Mouse (Mus musculus) G1E (cell line): Measurements from ENCODE around the gene Serpina1e. TPM values are rescaled to one million over a fixed set of nuclear protein-coding genes. Genes with fewer than 3 reads are reported as not detected.
"Not testable (repeated sequence)": the region's sequence is repeated elsewhere in the genome, so short reads cannot be mapped to it uniquely, and the experiment has no call there.

Experiments used
- ATAC-seq: 2 replicates; pipeline ENCODE4 v1.8.0; 2016; ENCODE audit warnings: mild to moderate bottlenecking; ENCODE audit not compliant: insufficient number of reproducible peaks, poor library complexity, low FRiP score, severe bottlenecking; ENCODE audit errors: extremely low read depth
- DNase-seq: peaks from one replicate; pipeline ENCODE4 v3.0.0; 2012; ENCODE audit warnings: low spot score
- H3K27me3 ChIP-seq: 2 replicates; pipeline ENCODE4 v1.6.1; 2012; ENCODE audit warnings: mild to moderate bottlenecking, low read length, inconsistent platforms; ENCODE audit not compliant: insufficient read depth
- H3K36me3 ChIP-seq: replicated peaks from 2 replicates; pipeline ENCODE3; 2012; ENCODE audit warnings: mild to moderate bottlenecking, inconsistent platforms
- H3K4me1 ChIP-seq: 2 replicates; pipeline ENCODE4 v1.6.1; 2012; ENCODE audit warnings: low read depth, low read length, inconsistent platforms, mixed read lengths; ENCODE audit not compliant: insufficient read depth
- H3K4me3 ChIP-seq: 2 replicates; pipeline ENCODE4 v1.5.1; 2012; ENCODE audit warnings: low read depth, mild to moderate bottlenecking, inconsistent platforms, low read length, moderate library complexity, mixed read lengths
- H3K9me3 ChIP-seq: replicated peaks from 2 replicates; pipeline ENCODE4 v1.6.1; 2012; ENCODE audit warnings: inconsistent platforms
- CTCF ChIP-seq: IDR thresholded peaks from 2 replicates; pipeline ENCODE4 v1.5.1; 2012; ENCODE audit warnings: low read depth, low read length, inconsistent platforms, mixed read lengths
- GATA1 ChIP-seq: IDR thresholded peaks from 2 replicates; pipeline ENCODE4 v1.6.1; 2012; ENCODE audit warnings: borderline replicate concordance, low read length, inconsistent platforms, mixed read lengths
- GATA2 ChIP-seq: IDR thresholded peaks from 2 replicates; pipeline ENCODE4 v1.6.1; 2012; ENCODE audit warnings: low read depth, low read length, inconsistent platforms, borderline replicate concordance
- POLR2AphosphoS5 ChIP-seq: IDR thresholded peaks from 2 replicates; pipeline ENCODE4 v1.6.1; 2012; ENCODE audit warnings: low read depth, low read length, inconsistent platforms; ENCODE audit not compliant: insufficient replicate concordance
- TAL1 ChIP-seq: conservative IDR thresholded peaks from 2 replicates; pipeline ENCODE4 v1.6.1; 2012; ENCODE audit warnings: low read depth, low read length, inconsistent platforms, mixed read lengths
- polyA plus RNA-seq: library from polyadenylated mRNA; stranded (reverse); fragments of >175 nt; gene quantifications from 2 replicates; pipeline ENCODE4 v1.2.3, GENCODE M21; 2012
- total RNA-seq, 2 experiments: library from RNA; stranded (forward) in 1 of 2; stranded (reverse) in 1 of 2; fragments of 200-1000 nt in 1 of 2; fragments of >200 nt in 1 of 2; fragmentation: Nextera tagmentation in 1 of 2; gene quantifications; 2 replicates each; pipeline ENCODE4 v1.2.3; 2014 to 2017

The Serpina1e gene
- total and polyA plus RNA-seq, 3 experiments = not detected

- peaks cover 81% of the 10 kb centered on the region for H3K9me3 ChIP-seq
These were observed 10.9 kb upstream of the Serpina1e start for GRCm38 (mm10) chr12:103969577-103970116.

GRCm38 (mm10) chr12:103966761-103967160, 8.0 kb upstream of the Serpina1e start:
- H3K9me3 ChIP-seq = peaks cover 89% of the 10 kb centered on the region
- no peak overlapping the region for H3K4me3 ChIP-seq
- H3K27me3 ChIP-seq = no peaks in the 10 kb centered on the region
- no peak for ATAC-seq
- no peaks in the 10 kb centered on the region for H3K36me3 ChIP-seq
- DNase-seq = no peak
- no peak for TF ChIP-seq GATA1
- TF ChIP-seq POLR2AphosphoS5 = no peak
- TF ChIP-seq GATA2 = no peak
- no peak for TF ChIP-seq TAL1
- TF ChIP-seq CTCF = no peak
- H3K4me1 ChIP-seq = no peaks in the 10 kb centered on the region

More at GRCm38 (mm10) chr12:103969577-103970116, 10.9 kb upstream of the Serpina1e start:
- Histone ChIP-seq H3K27me3 (no peaks in the 10 kb centered on the region), H3K36me3 (no peaks in the 10 kb centered on the region), H3K4me3 (no peak overlapping the region), H3K4me1 (no peaks in the 10 kb centered on the region)
- DNase-seq (no peak), ATAC-seq (no peak)
- TF ChIP-seq GATA1 (no peak), TAL1 (no peak), GATA2 (no peak), POLR2AphosphoS5 (no peak), CTCF (no peak)

- H3K36me3 ChIP-seq = no peaks in the 10 kb centered on the region
- peaks cover 82% of the 10 kb centered on the region for H3K9me3 ChIP-seq
- H3K4me1 ChIP-seq = no peaks in the 10 kb centered on the region
- no peak overlapping the region for H3K4me3 ChIP-seq
- no peaks in the 10 kb centered on the region for H3K27me3 ChIP-seq
- DNase-seq (no peak), ATAC-seq (no peak)
- TF ChIP-seq GATA1 (no peak), GATA2 (no peak), TAL1 (no peak), POLR2AphosphoS5 (no peak), CTCF (no peak)
These were observed 4.5 kb upstream of the Serpina1e start for GRCm38 (mm10) chr12:103963288-103963687.

GRCm38 (mm10) chr12:103962860-103963259, 4.1 kb upstream of the Serpina1e start:
- H3K4me3 ChIP-seq = no peak overlapping the region
- ATAC-seq (no peak), DNase-seq (no peak)
- no peaks in the 10 kb centered on the region for H3K27me3 ChIP-seq
- H3K36me3 ChIP-seq = no peaks in the 10 kb centered on the region
- peaks cover 79% of the 10 kb centered on the region for H3K9me3 ChIP-seq
- TF ChIP-seq TAL1 (no peak), POLR2AphosphoS5 (no peak), GATA2 (no peak), GATA1 (no peak), CTCF (no peak)
- no peaks in the 10 kb centered on the region for H3K4me1 ChIP-seq

GRCm38 (mm10) chr12:103962337-103962736, 3.6 kb upstream of the Serpina1e start:
- TF ChIP-seq TAL1 (no peak), POLR2AphosphoS5 (no peak), CTCF (no peak), GATA1 (no peak), GATA2 (no peak)
- Histone ChIP-seq H3K27me3 (no peaks in the 10 kb centered on the region), H3K36me3 (no peaks in the 10 kb centered on the region), H3K4me3 (no peak overlapping the region), H3K4me1 (no peaks in the 10 kb centered on the region), H3K9me3 (peaks cover 75% of the 10 kb centered on the region)
- ATAC-seq (no peak), DNase-seq (no peak)

GRCm38 (mm10) chr12:103961716-103962115, 2.9 kb upstream of the Serpina1e start:
- no peak overlapping the region for H3K4me3 ChIP-seq
- no peaks in the 10 kb centered on the region for H3K4me1 ChIP-seq
- no peak for DNase-seq
- H3K27me3 ChIP-seq = no peaks in the 10 kb centered on the region
- TF ChIP-seq CTCF (no peak), GATA1 (no peak), POLR2AphosphoS5 (no peak), TAL1 (no peak), GATA2 (no peak)
- H3K36me3 ChIP-seq = no peaks in the 10 kb centered on the region
- peaks cover 69% of the 10 kb centered on the region for H3K9me3 ChIP-seq
- no peak for ATAC-seq

- H3K36me3 ChIP-seq, H3K4me3 ChIP-seq, H3K27me3 ChIP-seq, ATAC-seq, H3K4me1 ChIP-seq, DNase-seq: not testable (repeated sequence)
- H3K9me3 ChIP-seq = peaks cover 21% of the 10 kb centered on the region
These were observed 2.2 kb downstream of the Serpina1e start for GRCm38 (mm10) chr12:103956555-103956954.

GRCm38 (mm10) chr12:103952972-103953371, 5.8 kb downstream of the Serpina1e start:
- not testable (repeated sequence) for H3K4me1 ChIP-seq, H3K36me3 ChIP-seq, DNase-seq, H3K27me3 ChIP-seq, H3K9me3 ChIP-seq, ATAC-seq, H3K4me3 ChIP-seq
